Mouse (Mus musculus) embryo, embryonic 10 days (tissue): ENCODE measurements at regions not wholly inside any gene's neighbourhood (a gene's known extent, or its start where the extent isn't known, plus 50 kb on each side); places are given as distances from the start of the nearest gene placed in this dataset.

Source experiments
- DNase-seq: peaks from one replicate; pipeline ENCODE4 v3.0.0-alpha.2; 2015; ENCODE audit warnings: low spot score

DNA sequence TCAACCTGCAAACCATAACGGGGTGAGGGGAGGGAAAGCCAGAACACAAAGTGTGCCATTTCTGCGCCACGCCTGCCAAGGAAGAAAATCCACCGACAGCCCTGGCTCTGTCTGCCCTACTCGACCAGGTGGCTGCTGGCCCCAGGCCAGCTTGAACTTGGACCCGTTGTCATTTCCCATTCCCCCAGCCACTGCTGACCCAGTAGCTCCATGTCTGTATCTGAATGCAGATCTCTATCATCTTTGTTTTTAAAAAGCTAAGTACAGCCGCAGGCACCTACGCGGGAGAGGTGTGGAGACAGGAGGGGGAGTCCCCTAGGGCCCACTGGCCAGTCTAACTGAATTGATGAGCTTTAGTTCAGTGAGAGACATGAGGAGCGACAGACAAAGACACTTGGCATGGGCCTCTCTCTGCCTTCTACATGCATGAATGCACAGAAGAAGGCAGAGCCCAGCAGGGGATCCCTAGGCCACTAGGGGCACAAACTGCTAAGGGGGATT lies 439.1 kb downstream of the Prdm2 start:
- DNase-seq: peak; percentile 28

DNA sequence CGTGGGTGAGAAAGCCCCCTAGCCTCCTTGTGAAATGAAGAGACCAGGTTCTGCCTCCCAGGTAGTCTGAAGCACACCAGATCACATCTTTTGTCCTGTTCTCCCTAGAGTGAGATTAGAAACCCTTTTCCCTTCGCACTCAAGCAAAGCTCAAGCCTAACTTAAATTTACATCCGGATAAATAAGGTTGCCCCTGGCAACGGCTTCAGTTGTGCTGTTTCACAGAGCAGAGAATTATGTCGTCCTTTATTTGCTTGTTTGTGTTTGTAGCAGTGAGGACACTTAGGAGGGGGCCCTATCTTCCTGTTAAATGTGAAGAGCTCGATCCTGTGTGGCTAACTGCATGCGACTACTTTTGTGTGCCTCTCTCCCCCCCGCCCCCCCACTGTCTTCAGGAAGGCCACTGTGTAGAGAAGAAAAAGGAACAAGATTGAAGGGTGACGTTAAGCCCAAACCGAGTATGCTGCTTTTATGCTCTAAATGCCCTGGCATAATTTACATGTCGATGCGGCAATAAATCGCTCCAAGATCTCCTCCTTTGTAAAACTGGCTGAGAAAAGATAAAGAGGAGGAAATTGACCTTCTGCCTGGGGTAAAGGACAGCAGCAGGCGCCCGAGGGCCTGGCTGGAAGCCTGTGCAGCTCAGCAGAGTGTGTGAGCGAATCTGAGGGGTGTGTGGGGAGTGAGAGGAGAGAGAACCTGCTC lies 439.9 kb downstream of the Prdm2 start:
- peak; percentile 45 for DNase-seq

DNA sequence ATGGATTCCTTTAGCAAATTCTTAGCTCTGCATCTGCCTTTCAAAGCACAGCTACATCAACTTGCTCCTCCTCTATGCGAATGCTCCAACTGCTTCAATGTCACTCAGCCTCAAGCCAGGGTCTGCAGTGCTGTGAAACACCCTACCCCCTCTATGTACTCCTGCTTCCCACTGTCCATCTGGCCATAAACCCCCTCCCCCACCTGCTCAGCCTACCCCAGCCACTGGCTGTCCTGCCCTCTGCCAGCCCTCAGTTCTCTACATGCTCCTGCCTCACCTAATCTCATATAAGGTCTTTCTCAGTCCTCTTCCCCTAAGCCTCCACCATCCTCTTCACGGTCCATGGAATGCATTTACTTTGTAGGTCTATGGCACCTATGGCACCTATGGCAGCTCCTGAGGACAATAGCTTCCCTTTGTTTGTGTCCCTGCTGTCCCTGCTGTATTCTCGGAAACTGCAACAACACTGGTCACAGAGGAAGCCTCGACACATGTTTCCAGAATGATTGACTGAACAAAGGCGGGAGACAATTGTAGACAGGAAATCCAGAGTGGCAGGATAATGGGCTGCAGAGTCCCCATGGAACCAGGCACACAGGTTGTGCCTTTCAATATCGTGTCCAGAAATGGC lies 441.2 kb downstream of the Prdm2 start:
- DNase-seq: peak; percentile 42

DNA sequence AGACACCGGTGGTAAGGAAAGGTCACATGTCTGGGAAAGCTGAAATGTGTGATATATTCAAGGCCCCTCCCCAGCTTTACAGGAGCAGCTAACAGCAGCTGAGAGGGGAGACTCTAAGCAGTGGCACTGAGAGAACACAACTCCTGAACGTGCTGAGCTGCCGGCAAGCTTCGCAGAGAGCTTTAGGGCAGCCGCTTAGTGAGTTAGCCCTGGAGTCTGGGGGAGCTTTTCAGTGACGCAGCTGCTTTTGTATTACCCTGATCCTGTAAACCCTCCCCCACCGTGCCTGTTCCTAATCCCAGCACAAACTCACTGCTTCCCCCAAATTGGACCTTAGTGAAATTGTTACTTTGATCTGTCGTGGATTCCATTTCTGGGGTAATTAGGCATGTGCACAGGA lies 442.6 kb downstream of the Prdm2 start:
- DNase-seq: peak; percentile 44

DNA sequence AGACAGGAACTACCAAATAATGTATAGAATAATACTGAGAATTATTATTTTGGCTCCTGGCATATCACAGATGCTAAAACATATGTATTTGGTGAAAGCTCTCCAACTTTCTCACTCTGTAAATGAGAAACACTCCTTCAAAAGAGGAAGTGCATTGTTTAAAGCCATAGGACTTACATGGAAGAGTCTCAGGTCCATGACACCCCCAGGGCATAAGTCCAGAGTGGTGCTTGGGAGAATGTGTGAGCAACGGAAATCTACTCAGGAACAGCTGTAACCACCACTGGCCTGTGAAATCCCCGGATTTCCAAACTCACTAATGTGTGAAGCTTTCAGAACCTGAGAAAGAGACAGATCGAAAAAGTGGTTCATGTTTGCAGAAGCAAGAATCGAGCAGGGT lies 445.1 kb downstream of the Prdm2 start:
- DNase-seq: no peak

DNA sequence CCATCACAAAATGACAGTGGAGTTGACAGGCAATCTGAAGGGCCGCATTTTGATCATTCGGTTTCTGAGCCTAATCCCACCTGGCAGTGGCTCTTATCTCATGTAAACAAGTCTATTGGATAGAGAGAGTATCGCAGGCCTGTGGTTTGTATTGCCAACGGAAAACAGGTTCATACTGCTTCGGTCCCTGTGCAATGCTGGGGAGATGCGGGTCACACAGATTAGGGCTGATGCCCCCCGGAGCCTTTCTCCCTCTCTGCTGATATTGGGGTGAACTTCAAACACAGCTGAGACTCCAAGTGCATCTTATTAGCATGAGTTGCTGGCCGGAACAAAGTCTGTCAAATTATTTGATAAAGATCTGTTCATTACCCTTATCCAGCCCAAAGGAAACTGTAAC lies 451.2 kb downstream of the Prdm2 start:
- DNase-seq: no peak

DNA sequence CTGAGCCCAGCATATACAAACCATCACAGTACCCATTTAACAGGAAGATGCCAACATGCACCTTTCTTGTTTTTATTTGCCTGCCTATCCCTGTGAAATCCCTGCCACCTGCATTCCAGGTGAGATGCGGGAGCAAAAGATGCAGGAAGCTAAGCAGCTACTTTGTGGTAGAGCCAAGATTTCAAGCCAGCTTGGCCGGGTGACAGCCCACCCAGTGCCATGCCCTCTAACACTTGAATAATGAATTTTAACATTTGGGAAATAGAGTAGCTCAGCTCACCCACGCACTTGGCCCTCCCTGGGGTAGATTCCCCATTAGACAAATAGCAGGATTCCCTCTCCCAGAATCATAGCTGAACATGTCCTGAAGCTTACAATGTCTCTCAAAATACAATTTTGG lies 454.7 kb downstream of the Prdm2 start:
- no peak for DNase-seq

DNA sequence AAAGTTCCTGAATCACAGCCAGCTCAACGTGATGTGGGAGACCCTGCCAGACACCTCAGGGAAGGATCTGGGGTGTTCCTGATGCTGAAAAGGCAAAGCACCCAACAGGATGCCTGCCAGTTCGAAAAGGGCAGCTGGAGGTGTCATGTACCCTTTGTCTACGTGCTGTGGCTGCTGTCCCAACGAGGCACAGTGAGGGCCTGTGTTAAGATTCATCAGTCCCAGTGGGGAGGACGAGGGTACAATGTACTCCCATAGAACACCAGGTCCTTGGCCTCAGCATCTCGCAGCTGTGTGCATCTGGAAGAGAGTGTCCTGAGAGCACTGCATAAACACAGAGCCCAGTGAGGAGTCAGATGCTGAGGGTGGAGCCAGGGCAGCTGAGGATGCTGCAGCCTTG lies 456.5 kb downstream of the Prdm2 start:
- DNase-seq: no peak

DNA sequence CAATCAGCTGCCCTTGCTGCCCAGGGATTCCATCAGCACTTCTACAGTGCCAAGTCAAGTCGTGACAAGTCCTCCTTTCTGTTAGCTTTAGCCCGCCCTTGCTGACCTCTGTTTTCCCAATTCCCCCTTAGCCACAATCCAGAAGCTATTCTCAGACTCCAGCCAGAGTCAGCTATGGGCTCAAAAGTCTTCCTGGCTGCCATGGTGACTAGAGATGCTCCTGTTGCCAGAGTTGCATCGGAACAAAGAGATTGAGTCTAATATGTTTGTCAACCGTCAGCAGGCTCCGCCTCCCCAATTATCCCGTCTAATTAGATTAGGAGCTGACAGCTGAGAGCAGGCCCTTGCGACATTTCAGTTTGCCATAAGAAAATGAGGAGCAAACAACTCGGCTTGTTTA lies 462.9 kb downstream of the Prdm2 start:
- peak; percentile 68 for DNase-seq

DNA sequence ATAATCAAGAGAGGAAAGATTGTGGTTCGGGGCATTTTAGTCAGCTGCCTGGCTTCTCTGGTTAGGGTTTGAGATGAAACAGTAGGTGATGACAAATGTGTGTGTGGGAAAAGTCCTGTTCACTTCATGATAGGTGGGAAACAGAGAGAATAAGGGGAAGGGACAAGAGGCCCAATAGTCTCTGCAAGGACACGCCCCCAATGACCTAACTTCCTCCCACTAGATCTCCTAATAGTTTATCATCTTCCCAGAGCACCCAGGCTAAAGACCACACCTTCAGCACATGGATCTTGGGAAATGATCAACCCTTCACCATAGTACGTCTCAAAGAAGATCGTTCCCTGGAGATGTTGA lies 484.3 kb upstream of the Kazn start:
- DNase-seq: no peak

DNA sequence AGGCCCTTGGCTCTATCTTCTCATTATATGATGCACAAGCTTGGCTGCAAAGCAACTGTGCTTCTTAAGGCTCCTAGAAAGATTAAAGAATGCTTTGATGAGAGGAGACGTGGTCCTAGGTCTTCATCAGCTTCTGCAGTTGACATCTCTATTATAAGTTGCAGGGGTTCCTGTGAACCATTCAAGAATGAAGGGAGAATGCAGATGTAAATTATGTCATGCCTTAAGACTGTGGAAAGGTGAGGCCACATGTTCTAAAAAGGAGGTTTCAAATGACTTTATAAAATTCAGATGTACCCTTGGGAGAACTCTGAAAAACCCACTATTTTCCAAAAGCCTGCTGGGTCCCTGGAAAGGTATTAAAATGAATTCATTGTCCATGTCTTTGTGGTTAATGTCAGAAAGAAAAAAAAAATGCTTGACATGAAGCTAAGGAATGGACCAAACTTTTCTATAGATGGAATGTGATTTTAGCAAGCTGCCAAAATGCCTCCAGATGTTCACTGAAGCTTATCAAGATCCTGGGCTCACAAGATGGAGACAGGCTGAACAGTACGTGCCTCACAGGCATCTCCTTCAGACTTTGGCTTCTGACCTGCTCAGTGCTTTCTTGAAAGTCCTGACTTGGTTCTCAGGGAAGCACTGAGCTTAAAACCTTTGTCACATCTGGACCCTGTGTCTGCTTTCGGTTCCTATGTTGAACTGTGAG lies 483.8 kb upstream of the Kazn start:
- DNase-seq: no peak

DNA sequence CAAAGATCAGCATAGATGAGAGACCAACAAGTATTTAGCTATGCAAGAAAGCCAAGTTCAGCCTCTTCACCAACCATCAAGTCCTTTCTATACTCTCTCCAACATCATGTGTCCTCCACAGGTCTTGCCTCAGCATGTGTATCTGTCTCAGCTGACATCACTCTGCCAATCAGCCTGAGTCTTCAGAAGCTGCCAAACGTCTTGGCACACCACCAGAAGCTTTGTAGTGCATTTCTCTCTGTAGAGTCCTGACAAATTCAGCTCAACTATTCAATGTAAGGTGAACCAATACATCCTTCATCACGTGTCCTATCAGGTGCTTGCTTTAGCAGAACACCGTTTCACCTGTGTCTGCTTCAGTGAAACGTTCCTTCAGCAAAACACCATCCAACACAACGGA lies 462.4 kb upstream of the Kazn start:
- DNase-seq: no peak

DNA sequence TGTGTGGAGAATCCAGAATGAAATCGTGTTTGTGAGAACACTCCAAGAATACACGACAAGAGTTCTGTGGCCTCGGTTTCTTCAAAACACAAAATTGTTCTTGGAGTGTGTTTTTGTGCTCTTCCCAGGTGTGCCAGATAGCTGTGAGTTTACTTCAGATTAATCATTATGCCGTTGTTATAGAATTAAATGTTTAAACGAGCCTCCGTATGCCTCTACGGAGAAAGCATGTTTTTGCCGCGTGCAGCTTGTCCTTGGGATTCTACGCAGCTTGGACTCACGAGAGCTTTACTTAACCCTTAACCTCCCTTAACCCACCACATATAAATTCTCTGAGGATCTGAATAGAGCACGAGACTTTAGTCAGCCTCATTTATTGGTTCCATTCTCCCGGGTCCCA lies 455.7 kb upstream of the Kazn start:
- no peak for DNase-seq

DNA sequence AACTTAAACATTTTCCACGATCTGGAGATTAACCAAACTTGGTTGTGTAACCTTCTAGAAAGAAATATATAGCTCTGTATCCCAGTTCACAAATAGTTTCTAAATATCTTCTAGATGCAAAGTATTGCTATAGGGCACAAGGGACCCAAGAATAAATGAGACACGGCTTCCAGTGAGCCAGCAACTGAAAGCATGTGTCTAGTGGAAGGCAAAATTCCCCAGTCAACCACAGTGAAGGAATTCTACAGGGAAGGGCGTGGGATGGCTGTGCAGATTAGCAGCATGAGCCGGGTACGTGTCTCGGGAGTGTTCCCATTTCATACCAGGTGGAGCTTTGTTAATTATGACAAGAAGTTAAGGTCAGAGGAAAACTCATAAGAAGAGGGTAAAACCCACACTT lies 449.0 kb upstream of the Kazn start:
- no peak for DNase-seq

DNA sequence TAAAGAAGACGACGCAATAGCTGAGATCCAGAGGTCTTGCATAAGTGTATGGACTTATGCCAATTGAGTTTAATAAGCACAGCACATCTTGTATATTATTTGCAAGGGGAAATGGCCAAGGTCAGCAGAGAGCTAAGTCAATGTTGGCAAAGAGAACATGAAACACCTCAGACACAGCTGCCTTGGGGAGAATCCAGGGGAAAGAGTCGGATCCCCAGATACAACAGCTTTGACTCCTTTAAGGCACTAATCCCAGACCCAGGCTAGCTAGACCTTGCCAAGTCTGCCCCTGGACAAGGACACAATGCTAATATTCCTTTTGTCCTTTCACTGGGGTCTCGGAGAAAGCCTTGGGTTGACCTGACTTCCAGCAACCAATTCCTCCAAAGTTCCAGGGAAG lies 438.2 kb upstream of the Kazn start:
- no peak for DNase-seq

DNA sequence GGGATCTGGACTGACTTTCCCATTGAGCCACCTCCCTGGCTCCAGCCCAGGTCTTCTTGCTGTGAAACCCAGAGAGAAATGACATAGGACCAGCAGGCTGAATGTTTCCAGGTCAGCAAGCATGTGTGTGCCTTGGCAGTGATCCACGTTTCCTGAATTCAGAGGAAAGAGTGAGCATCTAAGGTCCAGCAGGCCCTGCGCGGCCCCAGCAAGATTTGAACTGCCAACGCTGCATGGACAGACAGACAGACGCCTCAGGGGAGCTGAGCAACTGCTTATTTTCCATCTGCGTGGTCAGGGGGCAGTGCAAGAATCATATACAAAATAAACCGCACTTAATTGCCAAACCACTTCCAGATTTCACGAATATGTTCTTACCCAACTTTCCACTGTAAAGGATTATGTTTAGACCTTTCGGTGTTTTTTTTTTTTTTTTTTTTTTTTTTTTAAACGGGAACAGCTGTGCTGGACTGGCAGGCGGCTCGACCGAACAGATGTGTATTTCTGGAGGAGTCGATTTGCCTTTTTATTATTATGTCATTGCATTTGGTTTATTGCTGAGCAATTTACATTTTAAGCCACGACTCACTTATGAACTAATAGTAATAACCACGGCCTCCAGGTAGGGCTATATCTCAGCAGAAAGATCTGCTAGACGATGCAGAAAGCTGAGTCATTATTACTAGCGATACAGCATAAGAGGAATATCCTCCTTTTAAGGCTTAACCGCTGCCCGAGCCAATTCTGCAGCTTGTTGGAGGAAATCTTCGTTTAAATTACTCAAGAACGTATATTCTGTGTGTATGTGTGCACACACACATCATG lies 435.7 kb upstream of the Kazn start:
- no peak for DNase-seq

DNA sequence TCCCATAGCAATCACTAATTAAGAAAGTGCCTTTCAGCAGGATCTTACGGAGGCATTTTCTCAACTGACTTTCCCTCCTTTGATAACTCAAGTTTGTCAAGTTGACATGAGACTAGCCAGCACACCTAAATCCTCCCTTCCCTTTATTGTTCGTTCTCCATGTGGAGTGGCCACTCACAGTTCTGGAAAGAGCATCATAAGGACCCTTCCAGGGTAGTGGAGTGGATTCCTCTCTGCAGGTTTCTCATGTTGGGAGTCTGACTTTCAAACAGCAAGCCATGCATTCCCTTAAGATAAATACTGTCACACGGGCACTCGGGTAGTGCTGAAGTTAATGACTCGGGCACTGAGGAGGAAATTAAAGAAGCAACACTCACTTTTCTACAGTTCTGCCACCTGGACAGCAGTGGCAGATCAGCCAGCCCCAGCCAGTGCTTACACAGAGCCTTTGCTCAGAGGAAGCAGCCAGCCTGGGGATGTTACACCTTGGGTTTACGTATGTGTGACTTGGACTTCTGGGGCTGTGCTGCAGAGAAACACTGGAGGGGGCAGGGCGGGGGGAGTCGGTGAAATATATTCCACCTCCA lies 432.8 kb upstream of the Kazn start:
- DNase-seq: no peak

DNA sequence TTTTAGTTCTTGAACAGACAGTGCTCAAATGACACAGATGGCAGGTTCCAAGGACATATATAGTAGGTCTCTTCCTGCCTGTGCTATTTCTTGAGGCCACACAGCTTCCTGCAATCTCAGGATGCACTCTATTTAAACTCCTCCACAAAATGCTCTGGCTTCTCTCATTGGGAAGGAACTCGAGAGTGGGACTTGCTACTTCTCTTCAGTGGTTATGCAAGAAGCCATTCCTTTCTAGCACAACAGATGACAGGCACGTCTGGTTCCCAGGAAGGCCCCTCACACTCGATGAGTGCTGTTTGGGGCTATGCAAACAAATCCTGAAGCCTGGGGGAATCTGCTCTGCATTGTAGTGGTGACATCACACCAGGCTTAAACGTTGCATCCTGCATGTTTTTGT lies 425.6 kb upstream of the Kazn start:
- no peak for DNase-seq

DNA sequence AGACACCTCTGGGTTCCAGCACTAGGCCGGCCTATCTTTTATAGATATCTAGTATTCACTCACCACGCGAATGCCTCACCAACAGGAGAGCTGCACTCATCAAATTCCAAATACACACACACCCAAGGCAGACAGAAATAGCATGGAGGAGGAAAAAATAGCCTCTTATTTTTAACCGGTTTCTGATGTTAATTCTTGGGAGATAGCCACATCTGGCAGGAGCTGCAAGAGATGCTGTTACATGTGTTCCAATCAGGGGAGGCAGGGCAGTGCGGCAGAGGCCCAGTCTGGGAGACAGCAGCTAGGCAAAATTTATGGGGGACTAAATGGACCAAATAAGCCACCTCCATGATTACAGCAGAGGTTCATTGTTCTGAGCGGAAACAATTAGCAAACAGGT lies 419.0 kb upstream of the Kazn start:
- no peak for DNase-seq

DNA sequence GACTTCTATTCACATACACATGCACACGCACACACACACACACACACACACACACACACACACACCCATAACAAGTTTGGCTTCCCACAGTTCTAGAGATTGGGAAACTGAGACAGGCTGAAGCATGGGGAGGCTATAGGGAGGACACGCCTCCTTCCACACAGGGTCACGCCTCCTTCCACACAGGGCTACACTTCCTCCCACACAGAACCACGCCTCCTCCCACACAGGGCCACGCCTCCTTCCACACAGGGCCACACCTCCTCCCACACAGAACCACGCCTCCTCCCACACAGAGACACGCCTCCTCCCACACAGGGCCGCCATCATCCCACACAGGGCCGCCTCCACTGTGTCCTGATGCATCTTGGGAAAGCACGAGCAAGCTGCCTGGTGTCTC lies 401.9 kb upstream of the Kazn start:
- no peak for DNase-seq

DNA sequence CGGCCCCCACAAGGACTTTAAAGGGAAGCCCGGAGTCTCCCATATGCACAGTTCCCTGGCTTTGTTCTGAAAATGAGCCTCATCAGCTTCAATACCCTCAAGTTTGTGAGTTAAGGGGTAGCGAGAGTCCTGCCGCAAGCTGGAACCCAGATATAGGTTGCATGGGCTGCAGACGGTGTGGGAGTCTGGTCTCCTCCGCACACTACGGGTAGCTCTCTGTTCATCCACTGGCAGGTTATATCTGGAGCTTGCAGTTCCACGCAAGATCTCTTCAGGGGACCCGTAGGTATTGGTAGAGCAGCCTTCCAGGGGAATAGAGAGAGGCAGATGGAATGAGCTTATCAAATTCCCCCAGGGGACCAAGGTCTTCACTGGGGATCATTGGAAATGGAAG lies 400.1 kb upstream of the Kazn start:
- DNase-seq: no peak

DNA sequence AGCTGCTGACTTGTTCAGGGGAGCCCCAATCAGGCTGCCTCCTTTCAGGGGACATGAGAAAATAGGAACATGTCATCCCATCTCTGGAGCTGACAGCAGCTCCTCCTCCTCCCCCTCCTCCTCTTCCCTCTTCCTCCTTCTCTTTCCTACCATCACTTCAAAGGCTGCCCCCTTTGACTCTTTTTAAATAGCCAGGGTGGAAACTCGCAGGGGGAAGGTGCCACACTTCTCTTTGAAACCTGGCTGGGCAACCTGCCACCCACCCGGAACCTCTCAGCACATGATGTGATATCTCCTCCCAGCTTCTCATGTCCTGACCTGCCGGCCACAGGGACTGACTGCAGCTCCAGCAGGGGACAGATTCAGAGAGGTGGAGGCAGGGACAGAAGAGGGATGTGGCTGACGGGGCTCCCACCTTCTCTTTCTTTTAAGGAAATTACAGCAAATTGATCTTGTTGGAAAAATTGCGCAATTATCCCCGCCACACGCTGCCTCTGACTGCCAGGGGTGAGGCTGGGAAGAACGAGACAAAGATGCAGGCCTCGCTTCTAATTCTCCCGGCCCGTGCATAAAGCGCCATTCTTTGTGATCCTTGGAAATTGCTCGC lies 399.6 kb upstream of the Kazn start:
- no peak for DNase-seq
